Comparison of ENCODE assay signal across 9 mouse cellular contexts in genomic region chr2:9896097-9896770, GRCm38 (mm10). TPM values are rescaled to one million over a fixed set of nuclear protein-coding genes. Genes with fewer than 3 reads are reported as not detected.
A peak's percentile ranks its signal among the peaks of the same experiment; 100 is the strongest.
DNase-seq lines count a peak whose midpoint lies in the region; ATAC-seq and TF ChIP-seq lines count a peak whose summit lies in the region.
"Had no signal": no experiment of that assay in that cellular context is flagged by ENCODE, and none has a peak within 500 bp of the region (broad histone marks: within the 10 kb centered on the region; RNA-seq: fewer than 3 reads in every experiment).

No protein-coding gene starts in this region.

- H3K9me3 ChIP-seq in heart, embryonic 14.5 days (ENCODE audit: control insufficient read depth, low read length) = no peaks in the 10 kb centered on the region
- H3K9me3 ChIP-seq in hindbrain, embryonic 13.5 days = no peaks in the 10 kb centered on the region
- H3K9me3 ChIP-seq in midbrain, embryonic 15.5 days = no peaks in the 10 kb centered on the region

- H3K4me1 ChIP-seq in heart, embryonic 14.5 days (ENCODE audit: control insufficient read depth in 2 of 2, insufficient read depth in 2 of 2, low read length in 2 of 2) = peaks cover 0 to 3% of the 10 kb centered on the region in 2 experiments; a peak in 2 of 4 replicates
- H3K4me1 ChIP-seq in bone marrow macrophage, adult 2 months (ENCODE audit: control insufficient read depth, insufficient read depth, low read length) = no peaks in the 10 kb centered on the region
- H3K4me1 ChIP-seq in hindbrain, embryonic 13.5 days (replicated peaks) = peaks cover 18% of the 10 kb centered on the region
- H3K4me1 ChIP-seq in midbrain, embryonic 15.5 days = peaks cover 25% of the 10 kb centered on the region

- no peak overlapping the region for H3K9ac ChIP-seq in heart, embryonic 14.5 days (ENCODE audit: low read length)
- H3K9ac ChIP-seq in hindbrain, embryonic 13.5 days = no peak overlapping the region
- no peak overlapping the region for H3K9ac ChIP-seq in midbrain, embryonic 15.5 days

- no peak overlapping the region for H3K27ac ChIP-seq in heart, embryonic 14.5 days (replicated peaks in 1 of 2; ENCODE audit: control insufficient read depth in 1 of 2, insufficient read depth in 1 of 2, low read depth in 2 of 2, low read length in 2 of 2)
- H3K27ac ChIP-seq in bone marrow macrophage, adult 2 months (ENCODE audit: insufficient read depth, low read depth, low read length) = no peak overlapping the region
- H3K27ac ChIP-seq in hindbrain, embryonic 13.5 days = no peak overlapping the region
- H3K27ac ChIP-seq in midbrain, embryonic 15.5 days = 0 out of 2 replicates have a peak overlapping the region, but pooled peaks have one; percentile 44

- DNase-seq in heart, adult 8-10 months (ENCODE audit: low spot score) = no peak
- DNase-seq in ovary, postnatal 10 days (ENCODE audit: low spot score) = no peak
- no peak for DNase-seq in thymus, postnatal 36 days
- DNase-seq in adipocyte (ENCODE audit: low spot score) = no peak

- 3% methylated on average over 22 of the region's 22 CpGs for WGBS in heart, embryonic 14.5 days
- 1% methylated on average over 22 of the region's 22 CpGs for WGBS in hindbrain, embryonic 13.5 days
- 1% methylated on average over 22 of the region's 22 CpGs for WGBS in midbrain, embryonic 15.5 days

- TF ChIP-seq CTCF in bone marrow macrophage, adult 2 months (IDR thresholded peaks at IDR 0.05; ENCODE audit: low read depth, low read length) = no peak

- peak overlapping the region; percentile 8 to 26 for H3K4me3 ChIP-seq in heart, embryonic 14.5 days (ENCODE audit: control insufficient read depth in 1 of 2, insufficient read depth in 1 of 2, low read depth in 1 of 2, low read length in 2 of 2)
- peak overlapping the region; percentile 18; the same call in 1 of the 2 replicates for H3K4me3 ChIP-seq in bone marrow macrophage, adult 2 months (ENCODE audit: insufficient read depth, low read length)
- peak overlapping the region; percentile 4; the same call in 1 of the 2 replicates for H3K4me3 ChIP-seq in hindbrain, embryonic 13.5 days
- peak overlapping the region; percentile 10; the same call in 1 of the 2 replicates for H3K4me3 ChIP-seq in midbrain, embryonic 15.5 days

- H3K36me3 ChIP-seq in heart, embryonic 14.5 days (ENCODE audit: control insufficient read depth, insufficient read depth, low read length) = no peaks in the 10 kb centered on the region
- no peaks in the 10 kb centered on the region for H3K36me3 ChIP-seq in hindbrain, embryonic 13.5 days
- H3K36me3 ChIP-seq in midbrain, embryonic 15.5 days (replicated peaks) = no peaks in the 10 kb centered on the region

- no peak for ATAC-seq in heart, embryonic 14.5 days (ENCODE audit: insufficient number of reproducible peaks, insufficient read depth, low FRiP score, low read depth)
- peak; percentile 43; the same call in 1 of the 2 replicates for ATAC-seq in hindbrain, embryonic 13.5 days (ENCODE audit: low FRiP score)
- peak; percentile 48; the same call in 1 of the 2 replicates for ATAC-seq in midbrain, embryonic 15.5 days (replicated peaks)

- TF ChIP-seq POLR2A in bone marrow macrophage, adult 2 months (IDR thresholded peaks at IDR 0.05; ENCODE audit: borderline replicate concordance, low read depth, low read length) = no peak

- peak overlapping the region; percentile 44 for H3K4me2 ChIP-seq in heart, embryonic 14.5 days (ENCODE audit: low read length)
- H3K4me2 ChIP-seq in hindbrain, embryonic 13.5 days = peak overlapping the region; percentile 32
- peak overlapping the region; percentile 39 for H3K4me2 ChIP-seq in midbrain, embryonic 15.5 days

- peaks cover 78% of the 10 kb centered on the region for H3K27me3 ChIP-seq in heart, embryonic 14.5 days (ENCODE audit: control insufficient read depth, insufficient read depth, low read length)
- H3K27me3 ChIP-seq in hindbrain, embryonic 13.5 days = peaks cover 90% of the 10 kb centered on the region
- peaks cover 56% of the 10 kb centered on the region for H3K27me3 ChIP-seq in midbrain, embryonic 15.5 days (replicated peaks)
- H3K27me3 ChIP-seq: CH12.LX had no signal

RNA-seq across cellular contexts. Expression of gene Gata3, which starts 6.4 kb away (rescaled TPM):
- polyA plus RNA-seq in heart, embryonic 14.5 days (2014; fragmentation: Nextera tagmentation; extraction: Ambion mirVana) = 2.4 and 3.1 TPM in 2 replicates
- total RNA-seq in heart, adult 8-10 months (2022) = 1 to 10 TPM; 1.2 to 1.7 (median 1.3) TPM
- 1.9 TPM in 1 of 2 replicates, not detected in the other for polyA plus RNA-seq in bone marrow macrophage, adult 2 months (2012; ENCODE audit: insufficient read depth, insufficient read length, missing spikeins)
- 32.3 and 59.4 TPM in 2 replicates for polyA plus RNA-seq in hindbrain, embryonic 13.5 days (2015; fragmentation: Nextera tagmentation; extraction: Ambion mirVana)
- polyA plus RNA-seq in midbrain, embryonic 15.5 days (2015; fragmentation: Nextera tagmentation; extraction: Ambion mirVana) = 99.1 and 116 TPM in 2 replicates

RNA-seq across cellular contexts. Expression of gene 9230102O04Rik, which starts 6.9 kb away (rescaled TPM):
- polyA plus RNA-seq in heart, embryonic 14.5 days (2014; fragmentation: Nextera tagmentation; extraction: Ambion mirVana) = not detected in 2 replicates
- total RNA-seq in heart, adult 8-10 months (2022) = not detected
- polyA plus RNA-seq in bone marrow macrophage, adult 2 months (2012; ENCODE audit: insufficient read depth, insufficient read length, missing spikeins) = not detected in 2 replicates
- polyA plus RNA-seq in hindbrain, embryonic 13.5 days (2015; fragmentation: Nextera tagmentation; extraction: Ambion mirVana) = 1.4 and 2.7 TPM in 2 replicates
- polyA plus RNA-seq in midbrain, embryonic 15.5 days (2015; fragmentation: Nextera tagmentation; extraction: Ambion mirVana) = 4.0 and 4.8 TPM in 2 replicates

RNA-seq across cellular contexts. Expression of gene 4930412O13Rik, which starts 15.2 kb away (rescaled TPM):
- 0.57 TPM in 1 of 2 replicates, not detected in the other for polyA plus RNA-seq in heart, embryonic 14.5 days (2014; fragmentation: Nextera tagmentation; extraction: Ambion mirVana)
- total RNA-seq in heart, adult 8-10 months (2022) = not detected
- polyA plus RNA-seq in bone marrow macrophage, adult 2 months (2012; ENCODE audit: insufficient read depth, insufficient read length, missing spikeins) = not detected in 2 replicates
- polyA plus RNA-seq in hindbrain, embryonic 13.5 days (2015; fragmentation: Nextera tagmentation; extraction: Ambion mirVana) = 1.1 and 2.5 TPM in 2 replicates
- 1.3 and 2.2 TPM in 2 replicates for polyA plus RNA-seq in midbrain, embryonic 15.5 days (2015; fragmentation: Nextera tagmentation; extraction: Ambion mirVana)
- total RNA-seq: CH12.LX had no signal
